Mouse (Mus musculus): ENCODE data around the gene Ptger1. TPM values are rescaled to one million over a fixed set of nuclear protein-coding genes. Genes with fewer than 3 reads are reported as not detected.

Ptger1 gene
- total RNA-seq, 2 experiments from 2014 or later = 0.08 to 0.39 TPM

DNA sequence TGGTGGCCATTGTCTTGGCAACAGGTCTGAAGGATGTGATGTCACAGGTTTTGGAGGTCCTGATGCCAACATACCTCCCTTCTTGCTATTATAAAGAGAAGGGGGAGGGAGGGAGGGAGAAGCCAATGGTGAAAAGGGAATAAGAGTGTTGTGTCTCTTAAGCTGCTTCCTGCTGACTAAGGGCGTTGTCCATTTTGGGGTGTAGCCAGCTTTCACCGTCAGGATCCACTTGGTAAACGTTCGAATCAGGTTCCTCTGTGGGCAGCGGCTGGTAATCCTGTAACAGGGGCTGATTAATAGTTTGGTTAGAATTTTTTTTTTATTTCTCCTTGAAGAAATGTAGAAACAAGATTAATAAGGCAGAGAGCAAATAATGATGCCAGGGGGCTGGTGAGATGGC lies 26.8 kb upstream of the Ptger1 start:
- no peak for TF ChIP-seq CTCF (IDR thresholded peaks at IDR 0.05)
- Histone ChIP-seq H3K27ac (no peak overlapping the region), H3K4me3 (no peak overlapping the region)
- intact Hi-C loops (cut with DNase I) = no loop called here
- DNase-seq = no peak

DNA sequence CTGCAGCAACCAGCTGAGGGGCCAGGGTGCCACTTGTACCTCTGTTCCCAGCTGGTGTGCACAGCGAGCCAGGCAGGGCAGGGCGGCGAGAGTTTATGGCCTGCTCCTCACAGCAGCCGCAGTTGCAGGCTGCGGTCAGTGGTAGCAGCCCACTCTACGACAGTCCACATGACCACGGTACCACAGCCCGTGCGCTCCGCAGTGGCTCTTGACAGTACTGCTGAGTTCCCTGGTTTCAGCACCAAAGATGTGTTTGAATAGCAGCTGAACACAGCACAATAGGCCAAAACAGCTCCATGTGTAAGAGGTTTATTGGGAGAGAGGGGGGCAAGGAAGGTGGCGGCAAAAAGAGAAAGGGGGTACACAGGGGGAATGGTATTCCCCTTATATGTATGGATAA lies 19.0 kb upstream of the Ptger1 start:
- no peak for TF ChIP-seq CTCF (IDR thresholded peaks at IDR 0.05)
- Histone ChIP-seq H3K4me3 (no peak overlapping the region), H3K27ac (no peak overlapping the region)
- DNase-seq = no peak
- intact Hi-C loops (cut with DNase I) = no loop called here

DNA sequence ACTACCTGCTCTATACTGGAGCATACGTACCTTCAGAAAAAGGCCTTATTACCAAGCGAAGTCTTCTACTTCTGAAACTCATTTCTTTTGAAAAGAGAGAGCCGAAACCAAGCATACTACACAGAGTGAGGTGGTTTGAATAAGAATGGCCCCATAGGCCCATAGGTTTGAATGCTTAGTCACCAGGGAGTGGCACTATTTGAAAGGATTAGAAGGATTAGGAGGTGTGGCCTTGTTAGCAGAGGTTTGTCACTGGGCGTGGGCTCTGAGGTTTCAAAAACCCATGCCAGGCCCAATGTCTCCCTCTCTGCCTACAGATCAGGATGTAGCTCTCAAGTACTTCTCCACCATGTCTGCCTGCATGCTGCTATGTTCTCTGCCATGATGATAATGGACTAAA lies 18.4 kb upstream of the Ptger1 start:
- intact Hi-C loops (cut with DNase I) = no loop called here
- no peak for TF ChIP-seq CTCF (IDR thresholded peaks at IDR 0.05)

DNA sequence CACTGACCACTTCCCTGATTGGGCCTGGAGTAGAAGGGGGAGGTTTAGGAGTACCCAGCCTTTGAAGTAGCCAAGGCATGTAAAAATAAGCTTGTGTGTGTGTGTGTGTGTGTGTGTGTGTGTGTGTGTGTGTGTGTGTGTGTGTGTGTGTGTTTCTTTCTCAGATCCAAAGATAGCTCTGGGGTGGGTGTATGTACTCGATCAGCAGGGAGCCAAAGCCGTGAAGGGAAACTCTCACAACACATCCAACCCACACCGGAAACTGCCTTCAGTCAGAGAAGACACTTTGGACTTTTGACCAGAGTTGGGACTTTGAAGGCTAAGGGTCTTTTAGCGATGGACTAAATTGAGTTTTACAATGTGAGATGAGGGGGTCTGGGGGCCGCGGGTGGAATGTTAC lies 16.8 kb upstream of the Ptger1 start:
- H3K27ac ChIP-seq = no peak overlapping the region
- no peak for TF ChIP-seq CTCF (IDR thresholded peaks at IDR 0.05)
- DNase-seq = no peak
- intact Hi-C loops (cut with DNase I) = no loop called here
- H3K4me3 ChIP-seq = no peak overlapping the region

More for the DNA sequence above, 18.4 kb upstream of the Ptger1 start:
- Histone ChIP-seq H3K27ac (no peak overlapping the region), H3K4me3 (no peak overlapping the region)
- DNase-seq = no peak

DNA sequence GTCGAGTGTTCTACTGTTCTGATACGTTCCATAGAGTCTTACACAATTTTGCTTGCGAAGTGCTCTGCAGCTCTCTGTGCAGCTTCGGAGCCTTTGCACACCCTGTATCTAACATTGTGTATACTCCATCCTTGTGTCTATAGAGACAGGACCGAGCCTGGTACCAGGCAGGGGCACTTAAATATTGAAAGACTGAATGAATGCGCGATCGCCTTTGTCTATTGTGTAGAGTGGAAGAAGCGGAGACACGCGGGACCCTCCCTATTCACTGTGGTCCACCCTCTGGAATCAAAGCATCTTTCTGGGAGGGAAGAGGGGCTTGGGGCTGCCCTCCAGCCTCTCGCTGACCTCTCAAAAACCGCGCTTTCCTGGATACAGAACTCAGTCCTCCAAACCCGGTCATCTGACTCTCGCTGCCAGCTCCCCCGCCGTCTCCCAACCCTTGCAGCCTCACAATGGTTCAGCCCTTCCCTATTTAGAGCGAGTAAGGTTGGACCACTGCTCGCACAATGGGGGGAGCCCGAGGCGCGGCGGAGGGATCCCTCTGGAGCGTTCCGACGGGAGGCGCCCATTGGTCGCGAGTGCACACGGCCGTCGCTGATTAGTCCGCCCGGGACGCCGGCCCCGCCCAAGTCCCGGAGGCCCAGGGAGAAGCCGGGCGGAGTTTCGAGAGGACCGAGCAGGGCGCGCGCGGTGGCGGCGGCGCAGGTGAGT lies 14.3 kb upstream of the Ptger1 start, which contains the start of gene Gipc1:
TSS of gene Gipc1 (plus strand) at position 648 of the 714 bp plus-strand sequence.
- Histone ChIP-seq H3K27ac (peak within 1 kb of the TSS; percentile 91), H3K4me3 (peak within 1 kb of the TSS; percentile 90)
- DNase-seq = peak; percentile 97
- TF ChIP-seq CTCF (IDR thresholded peaks at IDR 0.05) = no peak
- intact Hi-C loops (cut with DNase I) = no loop called here

DNA sequence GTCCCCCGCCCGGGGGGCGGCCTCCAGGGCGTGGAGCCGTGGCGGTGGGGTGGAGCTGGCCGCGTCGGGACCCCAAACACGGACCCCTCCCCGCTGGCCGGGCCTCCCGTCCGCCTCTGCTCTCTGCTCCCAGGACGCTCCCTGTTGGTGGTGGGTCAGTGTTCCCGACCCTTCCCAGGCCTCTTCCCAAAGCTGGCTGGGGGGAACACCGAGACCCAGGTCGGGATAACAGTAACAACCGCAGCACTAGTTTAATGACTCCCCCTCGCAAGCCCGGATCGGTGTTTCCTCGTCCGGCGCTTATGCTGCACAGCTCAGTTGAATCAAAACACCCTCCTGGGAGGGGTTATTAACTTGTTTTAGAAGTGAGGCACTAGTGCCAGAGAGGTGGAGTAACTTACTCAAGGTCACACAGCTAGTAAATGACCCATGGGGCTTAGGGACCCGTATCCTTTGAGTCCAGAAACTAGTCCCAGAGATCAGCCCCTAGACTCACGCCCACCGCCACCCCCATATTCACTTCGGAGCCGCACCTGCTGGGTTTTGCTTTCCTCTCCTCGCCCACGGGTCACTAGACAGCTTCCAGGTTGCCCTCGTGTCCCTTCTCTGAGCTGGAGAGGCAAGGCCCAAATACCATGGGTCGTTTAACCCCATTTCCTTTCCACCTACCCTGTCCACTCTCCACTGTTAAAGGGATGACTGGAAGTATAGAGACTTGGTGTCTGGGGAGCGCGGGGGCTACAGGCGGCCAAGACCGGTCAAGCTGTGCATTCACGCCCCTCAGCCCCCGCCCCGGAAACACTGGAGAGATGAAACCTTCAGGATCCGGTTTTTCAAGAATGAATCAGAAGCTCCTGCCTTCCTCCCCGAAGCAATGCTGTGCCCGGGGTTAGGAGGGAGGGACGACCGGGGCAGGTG lies 13.5 kb upstream of the Ptger1 start:
- intact Hi-C loops (cut with DNase I) = no loop called here
- H3K4me3 ChIP-seq = peak overlapping the region; percentile 90
- peak overlapping the region; percentile 91 for H3K27ac ChIP-seq
- no peak for DNase-seq
- no peak for TF ChIP-seq CTCF (IDR thresholded peaks at IDR 0.05)

DNA sequence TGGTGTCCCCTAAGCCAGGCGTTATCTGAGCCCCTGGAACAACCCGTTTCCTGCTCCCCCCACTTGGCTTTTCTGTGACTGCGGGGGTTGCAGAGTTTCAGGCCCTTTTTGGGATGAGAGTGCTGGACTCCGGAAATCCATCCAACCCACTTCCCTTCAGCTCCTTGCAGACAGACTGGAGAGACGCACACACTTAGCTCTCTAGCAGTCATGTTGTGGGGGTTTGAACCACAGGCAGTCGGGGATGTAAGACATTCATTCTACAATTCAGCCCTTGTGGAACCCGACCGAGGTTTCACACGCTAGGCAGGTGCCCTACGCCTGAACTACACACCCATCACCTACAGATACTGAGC lies 12.8 kb upstream of the Ptger1 start:
- no peak for DNase-seq
- intact Hi-C loops (cut with DNase I) = no loop called here
- Histone ChIP-seq H3K27ac (peak overlapping the region; percentile 91), H3K4me3 (peak overlapping the region; percentile 90)
- no peak for TF ChIP-seq CTCF (IDR thresholded peaks at IDR 0.05)

DNA sequence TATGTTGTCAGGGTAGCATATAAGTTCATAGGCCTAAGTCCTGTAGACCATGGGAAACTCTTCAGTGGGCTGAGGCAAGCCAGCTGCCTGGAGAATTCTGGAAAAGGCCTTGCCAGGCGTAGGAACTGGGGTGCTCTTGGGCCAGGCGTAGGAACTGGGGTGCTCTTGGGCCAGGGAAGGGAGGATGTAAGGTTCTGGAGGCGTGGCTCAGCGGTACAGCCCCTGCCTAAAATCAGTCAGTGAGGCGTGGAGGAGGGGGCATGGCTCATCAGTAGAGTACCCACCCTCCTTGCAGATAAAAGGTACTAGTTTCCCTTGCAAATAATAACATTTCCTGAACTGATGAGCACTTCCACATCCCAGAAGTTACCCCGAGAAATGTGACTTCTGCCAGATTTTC lies 11.8 kb upstream of the Ptger1 start:
- no peak for TF ChIP-seq CTCF (IDR thresholded peaks at IDR 0.05)
- H3K4me3 ChIP-seq = no peak overlapping the region
- intact Hi-C loops (cut with DNase I) = no loop called here
- H3K27ac ChIP-seq = no peak overlapping the region
- DNase-seq = no peak

DNA sequence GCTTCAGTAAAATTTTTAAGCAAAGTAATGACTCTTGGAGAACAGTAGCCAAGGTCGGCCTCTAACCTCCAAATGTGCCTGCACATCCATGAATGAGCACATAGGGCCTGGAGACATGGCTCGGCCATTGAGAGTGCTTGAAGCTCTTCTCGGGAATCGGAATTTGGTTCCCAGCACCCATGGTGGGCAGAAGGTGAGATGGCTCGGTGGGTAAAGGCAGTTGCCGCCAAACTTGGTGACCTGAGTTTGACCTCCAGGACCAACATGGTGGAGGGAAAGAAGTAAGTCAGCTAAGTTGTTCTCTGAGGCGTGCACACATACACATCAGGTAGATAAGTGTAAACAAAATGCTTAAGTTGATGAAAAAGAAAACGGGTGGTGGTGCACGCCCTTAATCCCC lies 10.4 kb upstream of the Ptger1 start:
- no peak for TF ChIP-seq CTCF (IDR thresholded peaks at IDR 0.05)
- intact Hi-C loops (cut with DNase I) = no loop called here

DNA sequence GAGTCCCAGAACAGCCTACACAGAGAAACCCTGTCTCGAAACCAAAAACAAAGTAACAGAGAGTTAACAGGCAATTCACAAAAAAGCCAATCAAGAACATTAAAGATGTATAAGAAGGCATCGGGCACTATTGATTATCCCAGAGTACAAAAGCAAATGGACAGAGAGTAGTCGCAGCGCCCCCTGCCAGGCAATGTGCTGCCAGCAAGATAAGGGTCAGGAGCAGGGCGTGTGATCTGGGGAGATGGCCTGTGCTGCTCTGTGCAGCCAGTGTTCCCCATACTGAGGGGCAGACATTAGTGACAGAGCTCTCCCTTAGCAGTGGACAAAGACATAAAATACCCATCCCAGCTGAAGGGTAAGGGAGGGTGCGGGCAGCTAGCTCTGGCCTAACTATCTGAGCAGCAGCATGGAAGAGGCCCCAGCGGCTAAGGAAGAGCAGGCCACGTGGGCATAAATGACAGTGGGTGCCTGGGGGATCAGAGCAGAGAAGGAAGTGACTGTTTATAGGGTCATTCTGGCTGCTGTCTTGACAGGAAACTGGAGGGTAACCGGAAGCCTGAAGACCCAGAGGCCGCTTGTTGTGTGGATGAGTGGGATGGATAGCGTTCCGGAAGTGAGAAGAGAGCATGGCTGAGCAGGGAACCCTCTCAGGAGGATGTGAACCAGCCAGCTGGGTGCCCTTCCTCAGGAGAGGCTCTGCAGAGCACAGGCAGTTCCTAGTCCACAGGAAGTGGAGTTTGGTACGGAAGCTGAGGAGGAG lies 9.8 kb upstream of the Ptger1 start:
- no peak overlapping the region for H3K27ac ChIP-seq
- TF ChIP-seq CTCF (IDR thresholded peaks at IDR 0.05) = peak; percentile 35
- no peak for DNase-seq
- intact Hi-C loops (cut with DNase I) = no loop called here
- H3K4me3 ChIP-seq = no peak overlapping the region

More for the DNA sequence above, 10.4 kb upstream of the Ptger1 start:
- DNase-seq = no peak
- Histone ChIP-seq H3K4me3 (no peak overlapping the region), H3K27ac (no peak overlapping the region)

DNA sequence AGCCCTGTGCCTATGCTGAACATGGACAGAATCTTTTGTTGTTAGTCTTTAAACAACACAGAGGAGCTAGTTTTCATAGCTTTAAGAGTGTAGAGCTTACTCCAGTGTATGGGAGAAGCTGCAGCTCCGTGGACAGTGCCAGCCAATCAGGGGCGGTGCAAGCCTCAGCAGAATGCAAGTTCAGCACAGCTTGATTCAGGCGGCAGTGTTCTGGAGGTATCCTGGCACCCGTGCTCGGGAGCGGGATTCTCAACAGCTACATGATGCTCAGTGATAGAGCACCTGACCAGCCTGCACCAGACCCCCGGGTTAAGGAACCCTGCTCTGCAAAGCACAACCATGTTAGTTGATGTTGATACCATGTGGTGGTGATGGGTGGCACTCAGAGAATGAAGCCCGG lies 5.9 kb upstream of the Ptger1 start:
- no peak overlapping the region for H3K4me3 ChIP-seq
- no peak for TF ChIP-seq CTCF (IDR thresholded peaks at IDR 0.05)

DNA sequence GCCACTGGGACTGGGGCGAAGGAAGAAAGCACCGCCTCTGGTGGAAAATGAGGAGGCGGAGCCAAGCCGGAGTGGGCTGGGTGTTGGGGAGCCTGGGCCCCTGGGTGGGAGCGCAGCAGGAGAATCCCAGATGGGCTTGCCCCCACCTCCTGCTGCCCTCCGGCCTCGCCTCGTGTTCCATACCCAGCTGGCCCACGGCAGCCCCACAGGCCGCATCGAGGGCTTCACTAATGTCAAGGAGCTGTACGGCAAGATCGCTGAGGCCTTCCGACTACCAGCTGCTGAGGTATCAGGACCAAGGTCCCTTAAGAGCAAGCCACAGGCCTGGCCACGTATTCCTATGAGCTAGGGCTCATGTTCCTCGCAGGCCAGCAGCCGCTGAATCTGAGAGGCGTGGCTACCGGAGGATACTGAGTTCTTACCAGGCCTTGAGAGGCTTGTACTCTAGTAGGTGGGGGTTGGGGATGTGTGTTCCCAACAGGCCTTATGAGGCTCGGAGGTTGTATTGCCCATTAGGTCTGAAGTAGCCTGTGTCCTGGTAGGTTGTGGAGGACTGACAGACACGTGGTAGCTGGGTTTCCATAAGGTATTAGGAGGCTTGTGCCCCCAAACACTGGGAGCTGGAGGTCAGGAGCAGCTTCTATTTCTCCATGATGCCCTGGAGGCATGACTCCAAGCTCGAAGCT lies 5.3 kb upstream of the Ptger1 start:
- intact Hi-C loops (cut with DNase I) = loop anchor here (5.0 kb wide), 1 partner anchor 36 kb away; the partner anchor contains the start of gene Pkn1
- H3K27ac ChIP-seq = peak overlapping the region; percentile 67
- peak overlapping the region; percentile 44 for H3K4me3 ChIP-seq
- no peak for TF ChIP-seq CTCF (IDR thresholded peaks at IDR 0.05)
- peak; percentile 47 for DNase-seq

More for the DNA sequence above, 5.9 kb upstream of the Ptger1 start:
- intact Hi-C loops (cut with DNase I) = loop anchor here (5.0 kb wide), 1 partner anchor 37 kb away; the partner anchor contains the start of gene Pkn1
- H3K27ac ChIP-seq = peak overlapping the region; percentile 67
- peak; percentile 32 for DNase-seq
